Mouse (Mus musculus) liver, embryonic 14.5 days (tissue): ENCODE measurements around the gene Pds5b.

Experiments used
- CTCF ChIP-seq: IDR thresholded peaks from 2 replicates; pipeline ENCODE4 v1.5.1; 2016; ENCODE audit warnings: antibody characterized with exemption, low read depth, control low read depth
- EP300 ChIP-seq: IDR thresholded peaks from 2 replicates; pipeline ENCODE4 v1.6.1; 2016; ENCODE audit warnings: antibody characterized with exemption, low read depth

DNA sequence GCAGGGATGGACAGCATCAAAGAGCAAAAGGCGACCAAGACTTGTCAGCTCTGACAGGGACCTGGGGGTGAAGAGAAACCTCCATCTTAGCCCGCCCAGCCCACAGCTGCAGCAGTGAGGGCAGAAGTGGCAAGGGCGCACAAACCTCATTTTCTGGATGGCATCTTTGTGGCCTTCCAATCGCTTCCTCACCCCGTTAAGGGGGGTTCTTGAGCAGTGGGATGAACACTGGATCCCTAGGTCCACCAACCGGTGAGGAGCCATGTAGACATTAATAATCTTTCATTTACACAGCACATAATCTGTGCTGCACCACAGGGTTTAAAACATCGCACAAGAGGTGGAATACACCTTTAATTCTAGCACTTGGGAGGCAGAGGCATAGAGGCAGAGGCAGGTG lies 1.2 kb upstream of the Pds5b start:
- TF ChIP-seq EP300 (no peak), CTCF (no peak)
